Mouse (Mus musculus) left cerebral cortex, postnatal 4 days (tissue): ENCODE data around the gene Pvrig. TPM values are rescaled to one million over a fixed set of nuclear protein-coding genes. Genes with fewer than 3 reads are reported as not detected.
"Not testable (repeated sequence)": the region's sequence is repeated elsewhere in the genome, so short reads cannot be mapped to it uniquely, and the experiment has no call there.

Experiments
- DNase-seq: peaks from one replicate; pipeline ENCODE4 v3.0.0-alpha.2; 2022
- intact Hi-C: fragments of 180-260 bp; cut with DNase I; formaldehyde crosslinking; loops from one replicate; pipeline ENCODE4 v1.15.1; 2025
- total RNA-seq, 2 experiments: library from RNA; stranded (reverse); gene quantifications; 2 replicates each; pipeline ENCODE4 v1.2.3; 2021

Gene Pvrig
- total RNA-seq, result not detected

DNA sequence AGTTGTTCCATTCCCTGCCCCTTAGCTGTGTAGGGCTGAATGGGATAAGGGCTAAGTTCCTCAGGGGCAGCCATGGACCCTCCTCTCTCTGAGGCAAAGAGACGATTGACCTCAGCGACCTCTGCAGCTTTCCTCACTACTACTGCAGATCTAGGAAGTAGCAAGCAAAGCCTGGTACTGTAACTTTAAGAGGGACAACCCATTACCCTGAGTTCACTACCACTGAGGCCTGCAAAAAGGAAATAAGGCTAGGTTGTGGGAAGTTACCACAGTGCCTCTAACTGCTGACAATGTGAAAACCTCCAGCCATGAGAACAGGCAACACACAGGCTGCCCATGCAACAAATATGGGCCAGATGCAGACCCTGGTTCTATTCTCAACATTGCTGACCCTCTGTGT is at the start of gene Pvrig:
Gene Pvrig (plus strand): TSS at position 301 of the 400 bp plus-strand sequence.
- DNase-seq, result no peak
- intact Hi-C loops, result no loop called here

DNA sequence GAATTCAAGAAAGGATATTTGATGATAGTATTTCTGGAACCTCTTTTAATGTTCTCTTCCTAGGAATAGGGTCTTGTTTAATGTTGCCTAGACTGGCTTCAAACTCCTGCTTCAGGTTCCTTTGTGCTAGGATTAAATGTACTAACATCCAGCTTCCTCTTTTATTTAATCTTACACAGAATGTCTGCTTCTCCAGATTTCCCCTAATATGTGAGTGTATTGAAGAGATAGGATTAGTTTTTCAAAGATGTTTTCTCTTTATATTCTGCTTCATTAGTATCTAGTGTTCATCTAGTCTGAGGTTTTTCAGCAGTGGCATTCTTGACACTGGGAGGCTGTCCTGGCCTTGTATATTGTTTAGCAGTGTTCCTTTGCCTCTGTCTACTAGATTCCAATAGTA is 47.6 kb upstream of the Pvrig start:
- no peak for DNase-seq
- intact Hi-C loops, result no loop called here

DNA sequence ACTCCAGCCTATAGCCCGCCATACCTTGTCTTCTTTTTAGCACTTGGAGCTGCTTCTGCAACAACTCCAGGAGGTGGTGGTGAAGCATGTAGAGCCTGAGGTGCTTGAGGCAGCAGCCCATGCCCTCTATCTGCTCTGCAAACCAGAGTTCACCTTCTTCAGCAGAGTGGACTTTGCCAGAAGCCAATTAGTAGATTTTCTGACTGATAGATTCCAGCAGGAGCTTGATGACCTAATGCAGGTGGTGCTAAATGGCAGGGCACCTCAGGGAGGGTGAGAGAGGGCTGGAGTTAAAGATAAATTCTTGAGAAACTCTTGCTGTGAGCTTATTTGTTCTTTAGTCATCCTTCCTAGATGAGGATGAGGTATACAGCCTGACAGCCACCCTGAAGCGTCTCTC is 42.1 kb upstream of the Pvrig start:
- intact Hi-C loops, result no loop called here
- no peak for DNase-seq

DNA sequence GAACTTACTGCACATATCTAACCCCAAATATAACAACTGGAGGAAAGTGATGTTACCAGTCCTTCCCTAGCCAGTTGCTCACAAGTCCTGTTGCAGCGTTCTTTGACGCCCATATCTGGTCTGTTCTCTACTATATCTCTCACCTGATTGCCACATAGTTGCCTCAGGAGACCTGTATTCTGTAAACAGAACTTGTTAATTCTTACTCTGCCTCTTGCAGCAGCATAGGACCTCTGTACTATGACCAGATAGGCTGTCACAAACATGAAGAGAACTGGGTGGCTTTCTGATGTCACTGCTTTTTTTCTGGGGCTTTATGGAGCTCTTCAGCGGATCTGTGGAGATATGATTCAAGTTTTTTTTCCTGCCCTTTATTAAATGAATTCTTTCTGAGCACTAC is 29.0 kb upstream of the Pvrig start:
- DNase-seq, result no peak
- intact Hi-C loops, result no loop called here

DNA sequence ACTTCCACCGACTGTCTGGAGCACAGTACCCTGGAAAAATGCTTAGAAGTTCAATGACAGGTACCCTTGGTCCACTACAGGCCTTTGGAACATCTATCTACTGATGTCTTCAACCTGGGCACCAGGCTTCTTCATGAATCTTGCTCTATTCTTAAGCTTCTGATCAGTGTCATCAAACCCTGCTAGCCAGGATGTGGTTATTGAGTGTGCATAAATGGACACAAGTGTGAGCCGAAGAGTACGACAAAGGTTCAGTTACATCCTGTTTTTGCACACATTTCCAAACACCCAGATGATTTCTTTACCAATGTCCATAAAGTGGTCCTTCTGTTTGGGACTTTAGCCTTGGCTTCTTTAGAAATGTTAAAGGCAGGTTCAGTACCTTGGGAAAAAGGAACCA is 1.5 kb downstream of the Pvrig start:
- no peak for DNase-seq
- intact Hi-C loops, result no loop called here

DNA sequence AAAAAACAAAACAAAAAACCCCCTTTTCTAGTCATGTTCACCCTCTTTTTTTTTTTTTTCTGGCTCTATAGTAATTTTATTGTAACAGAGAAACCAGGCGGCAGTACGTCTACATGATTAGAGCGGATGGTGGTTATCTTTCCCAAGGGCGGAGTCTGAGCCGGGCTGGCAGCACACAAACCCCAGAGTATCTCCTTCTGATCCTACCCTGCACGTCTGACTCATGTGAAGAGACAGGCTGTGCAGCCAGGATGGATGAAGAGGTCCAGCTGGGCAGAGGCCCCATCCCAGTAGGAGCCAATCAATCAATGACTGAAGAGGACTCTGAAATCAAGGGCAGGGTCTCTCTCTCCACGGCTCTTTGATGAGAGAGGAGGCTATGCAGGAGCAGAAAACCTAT is 21.4 kb downstream of the Pvrig start:
- DNase-seq, intact Hi-C loops: not testable (repeated sequence)

DNA sequence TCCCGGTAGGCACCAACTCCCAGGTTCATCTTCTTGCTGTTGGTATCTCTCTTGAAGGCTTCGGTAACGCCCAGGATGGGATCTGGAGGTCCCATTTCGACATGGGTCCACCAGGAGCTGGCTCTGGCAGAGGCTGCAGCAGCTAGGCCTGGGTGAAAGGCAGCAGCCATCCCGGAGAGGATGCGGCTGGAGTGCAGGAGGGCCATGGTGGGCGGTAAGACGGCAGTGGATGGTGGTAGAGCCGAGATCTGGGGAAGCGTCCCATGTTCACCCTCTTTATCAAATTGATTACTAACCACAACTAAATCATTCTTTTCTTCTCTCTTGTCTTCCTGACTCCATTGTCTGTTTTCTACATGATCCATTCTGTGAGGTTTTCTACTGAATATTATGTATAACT is 23.6 kb downstream of the Pvrig start:
- DNase-seq, intact Hi-C loops: not testable (repeated sequence)

Other genes starting within 250 kb of the Pvrig start
- gene Zscan21, start 225.1 kb upstream of the Pvrig start, total RNA-seq, result 10 to 100 TPM; 34.9 to 35.7 TPM
- 10 to 100 TPM; 13.1 to 13.2 TPM for gene Zfp113, start 186.2 kb upstream of the Pvrig start, total RNA-seq
- 100 to 1,000 TPM; 126 to 131 TPM for gene Cops6, start 180.9 kb upstream of the Pvrig start, total RNA-seq
- 10 to 100 TPM; 33.2 to 37.3 TPM for gene Ap4m1, start 170.0 kb upstream of the Pvrig start, total RNA-seq
- gene Mcm7, start 169.5 kb upstream of the Pvrig start, total RNA-seq, result 10 to 100 TPM; 34.9 to 37.6 TPM
- 10 to 100 TPM; 28.6 to 30.7 TPM for gene Taf6, start 154.5 kb upstream of the Pvrig start, total RNA-seq
- 10 to 100 TPM; 17.1 to 18.4 TPM for gene Cnpy4, start 154.5 kb upstream of the Pvrig start, total RNA-seq
- gene Mblac1, start 147.6 kb upstream of the Pvrig start, total RNA-seq, result 10 to 100 TPM in 1 of 2 experiments, 1 to 10 TPM in 1; 7.9 to 10.4 TPM
- under 1 TPM in 1 of 2 experiments, not detected in 1; 0.20 TPM for gene Nxpe5, start 116.1 kb upstream of the Pvrig start, total RNA-seq
- 10 to 100 TPM; 53.1 to 60.1 TPM for gene Lamtor4, start 86.5 kb upstream of the Pvrig start, total RNA-seq
- 10 to 100 TPM; 90.0 to 98.2 TPM for gene BC037034, start 77.9 kb upstream of the Pvrig start, total RNA-seq
- gene Gal3st4, start 69.1 kb upstream of the Pvrig start, total RNA-seq, result 1 to 10 TPM in 1 of 2 experiments, under 1 TPM in 1; 0.86 to 1.6 TPM
- under 1 TPM in 1 of 2 experiments, not detected in 1; 0.20 TPM for gene Gm43720, start 62.0 kb upstream of the Pvrig start, total RNA-seq
- 100 to 1,000 TPM in 1 of 2 experiments, 10 to 100 TPM in 1; 86.4 to 104 TPM for gene Gpc2, start 62.0 kb upstream of the Pvrig start, total RNA-seq
- gene Stag3, start 61.7 kb upstream of the Pvrig start, total RNA-seq, result 1 to 10 TPM; 5.8 to 7.7 TPM
- 10 to 100 TPM; 37.6 to 39.8 TPM for gene Zfp157, start 99.5 kb downstream of the Pvrig start, total RNA-seq
- not detected for gene 1700123K08Rik, start 222.8 kb downstream of the Pvrig start, total RNA-seq